Mouse (Mus musculus) common myeloid progenitor, adult 5-6 weeks (primary cell): ENCODE results near the gene Wnt2. TPM values are rescaled to one million over a fixed set of nuclear protein-coding genes. Genes with fewer than 3 reads are reported as not detected.
A peak's percentile ranks its signal among the peaks of the same experiment; 100 is the strongest.

Experiments
- ATAC-seq: replicated peaks from 2 replicates; pipeline ENCODE4 v1.8.0; 2016; ENCODE audit warnings: low read depth, mild to moderate bottlenecking, moderate TSS enrichment, inconsistent platforms; ENCODE audit not compliant: poor library complexity, severe bottlenecking
- total RNA-seq: library from RNA; stranded (forward); fragments of 200-1000, 187-1606 nt; gene quantifications from 2 replicates; pipeline ENCODE4 v1.2.3, GENCODE M21; 2017

Gene Wnt2
- total RNA-seq, 1 experiment from 2014 or later: not detected

- ATAC-seq: no peak
Measured at GRCm38 (mm10) chr6:17979361-17979760, 51.0 kb downstream of the Wnt2 start.

- ATAC-seq: no peak
Measured at GRCm38 (mm10) chr6:17978881-17979280, 51.5 kb downstream of the Wnt2 start.

GRCm38 (mm10) chr6:17978324-17978723 lies 52.1 kb downstream of the Wnt2 start:
- no peak for ATAC-seq

- ATAC-seq: no peak
Measured at GRCm38 (mm10) chr6:17977165-17977564, 53.2 kb downstream of the Wnt2 start.

- no peak for ATAC-seq
Measured at GRCm38 (mm10) chr6:17974416-17974815, 56.0 kb downstream of the Wnt2 start.

GRCm38 (mm10) chr6:17971393-17971792 lies 59.0 kb downstream of the Wnt2 start:
- no peak for ATAC-seq

- peak; percentile 79 for ATAC-seq
Measured at GRCm38 (mm10) chr6:17969815-17970214, 60.6 kb downstream of the Wnt2 start.

- no peak for ATAC-seq
Measured at GRCm38 (mm10) chr6:17968467-17969144, 61.8 kb downstream of the Wnt2 start.

GRCm38 (mm10) chr6:17963455-17963854 lies 66.9 kb downstream of the Wnt2 start:
- ATAC-seq: no peak

GRCm38 (mm10) chr6:17951779-17952178 lies 78.6 kb downstream of the Wnt2 start:
- no peak for ATAC-seq

- ATAC-seq: no peak
Measured at GRCm38 (mm10) chr6:17949103-17949502, 81.3 kb downstream of the Wnt2 start.

- peak; percentile 94 for ATAC-seq
Measured at GRCm38 (mm10) chr6:17947130-17947831, 83.1 kb downstream of the Wnt2 start.

GRCm38 (mm10) chr6:17946456-17946855 lies 83.9 kb downstream of the Wnt2 start:
- ATAC-seq: peak; percentile 27; the same call in 1 of the 2 replicates

- ATAC-seq: no peak
Measured at GRCm38 (mm10) chr6:17943877-17944617, 86.3 kb downstream of the Wnt2 start.

GRCm38 (mm10) chr6:17942344-17942743 lies 88.0 kb downstream of the Wnt2 start:
- no peak for ATAC-seq

GRCm38 (mm10) chr6:17941916-17942315 lies 88.5 kb downstream of the Wnt2 start:
- no peak for ATAC-seq

Other genes with a start within 250 kb of the Wnt2 start
- not detected in 2 replicates for gene Asz1, start 78.5 kb upstream of the Wnt2 start, total RNA-seq
- not detected in 2 replicates for gene Cftr, start 140.1 kb upstream of the Wnt2 start, total RNA-seq